Mouse (Mus musculus) heart, embryonic 11.5 days (tissue): Measurements from ENCODE around the gene Zfp120. TPM values are rescaled to one million over a fixed set of nuclear protein-coding genes. Genes with fewer than 3 reads are reported as not detected.
A peak's percentile ranks its signal among the peaks of the same experiment; 100 is the strongest.
"Not testable (repeated sequence)": the region's sequence is repeated elsewhere in the genome, so short reads cannot be mapped to it uniquely, and the experiment has no call there.

ENCODE experiments used
- ATAC-seq: fragments of 200-750 bp; cut with Nextera tagmentation; replicated peaks from 2 replicates; pipeline ENCODE4 v1.8.0; 2017; ENCODE audit warnings: moderate library complexity; ENCODE audit not compliant: insufficient number of reproducible peaks, low FRiP score, low TSS enrichment
- H3K27ac ChIP-seq: fragments of 300-500 bp; sonication (generic); 2 replicates; pipeline ENCODE4 v1.5.1; 2014; ENCODE audit warnings: mild to moderate bottlenecking, low read depth, low read length
- H3K27me3 ChIP-seq: fragments of 300-500 bp; sonication (generic); 2 replicates; pipeline ENCODE4 v1.6.1; 2014; ENCODE audit warnings: mild to moderate bottlenecking, low read length, mixed read lengths; ENCODE audit not compliant: control insufficient read depth, insufficient read depth
- H3K36me3 ChIP-seq: fragments of 300-500 bp; sonication (generic); 2 replicates; pipeline ENCODE4 v1.6.1; 2014; ENCODE audit warnings: mild to moderate bottlenecking, low read length, moderate library complexity, mixed read lengths; ENCODE audit not compliant: control insufficient read depth, insufficient read depth
- H3K4me1 ChIP-seq: fragments of 300-500 bp; sonication (generic); 2 replicates; pipeline ENCODE4 v1.6.1; 2014; ENCODE audit warnings: low read length; ENCODE audit not compliant: control insufficient read depth, insufficient read depth
- H3K4me2 ChIP-seq: fragments of 300-500 bp; sonication (generic); 2 replicates; pipeline ENCODE4 v1.6.1; 2014; ENCODE audit warnings: mild to moderate bottlenecking, moderate library complexity
- H3K4me3 ChIP-seq: fragments of 300-500 bp; sonication (generic); 2 replicates; pipeline ENCODE4 v1.5.1; 2014; ENCODE audit warnings: low read depth, low read length
- H3K9ac ChIP-seq: fragments of 300-500 bp; sonication (generic); 2 replicates; pipeline ENCODE4 v1.6.1; 2014; ENCODE audit warnings: mild to moderate bottlenecking, low read depth, low read length, moderate library complexity
- H3K9me3 ChIP-seq: fragments of 300-500 bp; sonication (generic); replicated peaks from 2 replicates; pipeline ENCODE4 v1.6.1; 2016; ENCODE audit warnings: low read length; ENCODE audit not compliant: control insufficient read depth
- WGBS: fragments of 180-500 bp; shearing (Covaris S2); extraction: QIAGEN DNeasy Blood & Tissue Kit; methylation state at CpG from one replicate; pipeline ENCODE4 v1.1.7; 2014; ENCODE audit not compliant: insufficient replicate concordance; 5-methylcytosine and 5-hydroxymethylcytosine counted together
- polyA plus RNA-seq: library from polyadenylated mRNA; unstranded; fragments of >200 nt; fragmentation: Nextera tagmentation; extraction: Ambion mirVana; gene quantifications from 2 replicates; pipeline ENCODE4 v1.2.1, GENCODE M21; 2014

The Zfp120 gene
- 5.3 and 7.5 TPM in 2 replicates for polyA plus RNA-seq

GRCm38 (mm10) chr2:150136435-150136897 is at the start of gene Zfp120:
TSS of gene Zfp120 (minus strand) at chr2:150136708.
- Histone ChIP-seq H3K9ac (peak within 1 kb of the TSS; percentile 85), H3K27me3 (no peaks in the 10 kb centered on the region), H3K4me1 (0 out of 2 replicates have a peak, but pooled peaks cover 3% of the 10 kb centered on the region), H3K9me3 (no peaks in the 10 kb centered on the region), H3K4me2 (peak within 1 kb of the TSS; percentile 64), H3K36me3 (no peaks in the 10 kb centered on the region), H3K27ac (peak within 1 kb of the TSS; percentile 66), H3K4me3 (peak within 1 kb of the TSS; percentile 80)
- peak; percentile 100 for ATAC-seq
- under 1% methylated on average over 13 of the region's 13 CpGs for WGBS

DNA sequence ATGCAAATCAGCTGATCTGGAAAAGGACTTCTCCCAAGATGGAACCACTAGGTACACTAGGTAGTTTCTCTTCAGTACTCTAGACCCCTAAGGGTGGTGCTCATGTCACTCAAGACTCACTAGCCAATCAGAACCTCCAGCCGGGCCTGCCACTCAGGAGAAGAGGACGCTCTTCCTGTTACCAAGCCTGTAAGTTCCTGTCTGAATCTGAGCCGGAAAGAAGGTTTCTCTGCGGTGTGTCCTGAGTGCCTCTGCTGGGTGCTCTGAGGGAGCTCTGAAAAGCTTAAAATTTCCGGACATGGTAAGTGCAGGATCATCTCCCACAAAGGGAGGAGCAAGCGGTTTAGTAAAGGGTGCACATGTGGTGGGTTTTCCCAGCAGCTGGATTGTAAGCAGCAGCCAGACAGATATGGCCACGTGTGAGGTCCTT is 45.1 kb upstream of the Zfp120 start, which contains the start of gene Gm14139:
Gm14139 (plus strand) TSS at position 186 of the 430 bp plus-strand sequence.
- not testable (repeated sequence) for H3K4me3 ChIP-seq, H3K9ac ChIP-seq, H3K27ac ChIP-seq, ATAC-seq, H3K4me2 ChIP-seq, H3K27me3 ChIP-seq, H3K4me1 ChIP-seq, H3K9me3 ChIP-seq, H3K36me3 ChIP-seq
- 64% methylated on average over 7 of the region's 7 CpGs for WGBS

DNA sequence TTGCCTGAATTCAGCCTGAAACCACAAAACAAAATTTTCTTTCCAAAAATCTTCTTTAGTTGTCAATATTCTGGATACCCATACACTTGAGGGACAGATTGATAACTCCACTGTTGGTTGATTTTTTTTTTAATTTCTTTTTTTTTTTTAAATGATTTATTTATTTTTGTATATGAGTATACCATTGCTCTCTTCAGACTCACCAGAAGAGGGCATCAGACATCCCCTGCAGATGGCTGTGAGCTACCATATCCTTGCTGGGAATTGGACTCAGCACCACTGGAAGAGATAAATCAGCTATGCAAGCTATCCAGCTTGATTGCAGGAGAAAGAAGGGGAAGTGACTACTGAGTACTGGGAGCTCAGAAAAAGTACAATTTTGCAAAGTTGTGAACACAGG is 44.5 kb upstream of the Zfp120 start:
- not testable (repeated sequence) for H3K36me3 ChIP-seq, ATAC-seq, H3K9ac ChIP-seq, H3K9me3 ChIP-seq, H3K4me3 ChIP-seq, H3K4me1 ChIP-seq, H3K27ac ChIP-seq, H3K4me2 ChIP-seq, H3K27me3 ChIP-seq

DNA sequence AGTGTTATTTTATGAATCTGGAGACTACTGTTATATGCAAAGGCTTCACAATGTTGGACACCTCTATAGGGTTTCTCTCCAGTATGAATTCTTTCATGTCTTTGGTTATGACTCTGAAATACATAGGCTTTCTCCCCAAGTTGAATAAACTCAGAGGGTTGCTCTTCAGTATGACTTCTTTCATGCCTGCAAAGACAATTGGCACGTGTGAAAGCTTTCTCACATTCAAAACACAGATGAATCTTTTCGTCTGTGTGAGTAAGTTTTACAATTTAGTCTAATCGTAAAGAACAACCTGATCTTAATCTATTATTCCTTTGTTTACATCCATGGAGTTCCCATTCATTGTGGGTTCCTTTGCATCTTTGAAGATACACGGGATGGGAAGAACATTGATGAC is 43.1 kb upstream of the Zfp120 start, which contains the start of gene Gm10770:
Gm10770 (minus strand) TSS at position 101 of the 400 bp plus-strand sequence.
- H3K4me3 ChIP-seq, H3K27me3 ChIP-seq, H3K27ac ChIP-seq, ATAC-seq, H3K4me2 ChIP-seq, H3K9me3 ChIP-seq, H3K36me3 ChIP-seq, H3K4me1 ChIP-seq, H3K9ac ChIP-seq: not testable (repeated sequence)
- 69% methylated on average over 4 of the region's 4 CpGs for WGBS

DNA sequence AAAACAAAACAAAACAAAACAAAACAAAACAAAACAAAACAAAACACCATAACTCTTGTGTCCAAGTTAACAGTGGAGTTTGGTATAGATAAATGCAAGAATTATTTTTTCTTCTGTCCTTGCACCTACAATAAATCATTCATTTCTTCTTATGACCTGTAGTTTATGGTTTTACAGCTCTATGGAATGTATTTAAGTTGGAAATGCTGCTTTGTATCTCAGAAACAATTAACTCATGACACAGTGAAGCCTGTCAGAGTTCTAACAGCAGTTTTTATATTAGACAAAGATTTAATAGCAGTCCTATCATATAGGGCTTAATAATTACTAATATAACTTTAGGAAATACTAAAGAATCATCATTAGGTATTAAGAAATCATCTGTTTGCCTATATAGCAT is 37.3 kb upstream of the Zfp120 start:
- ATAC-seq = no peak

DNA sequence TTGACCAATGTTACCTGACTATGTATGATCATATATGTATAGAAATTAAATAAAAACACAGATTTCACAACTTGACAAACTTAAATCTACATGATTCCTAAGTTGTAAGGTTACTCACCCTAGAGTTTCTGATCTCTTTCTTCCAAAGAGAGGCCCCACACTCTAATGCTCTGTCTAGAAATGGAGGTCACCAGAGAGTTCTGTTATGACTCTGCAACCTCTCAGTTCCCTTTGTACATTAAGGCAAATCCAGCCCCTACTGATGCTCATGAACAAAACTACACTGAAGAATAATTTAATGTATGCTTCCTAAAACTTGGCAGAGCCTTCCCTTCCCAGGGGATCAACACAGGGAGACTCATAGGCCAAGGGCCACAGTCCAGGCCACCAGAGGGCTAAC is 30.2 kb upstream of the Zfp120 start:
- no peak overlapping the region for H3K4me2 ChIP-seq

More for the DNA sequence above, 37.3 kb upstream of the Zfp120 start:
- no peak overlapping the region for H3K4me3 ChIP-seq
- no peak overlapping the region for H3K27ac ChIP-seq
- H3K9ac ChIP-seq = no peak overlapping the region
- no peaks in the 10 kb centered on the region for H3K27me3 ChIP-seq
- H3K36me3 ChIP-seq = no peaks in the 10 kb centered on the region
- no peaks in the 10 kb centered on the region for H3K4me1 ChIP-seq
- no peak overlapping the region for H3K4me2 ChIP-seq
- peaks cover 6% of the 10 kb centered on the region; the same call in 1 of the 2 replicates for H3K9me3 ChIP-seq

GRCm38 (mm10) chr2:150132773-150133172 is 3.7 kb downstream of the Zfp120 start:
- H3K27ac ChIP-seq = no peak overlapping the region
- H3K9ac ChIP-seq = no peak overlapping the region
- H3K4me1 ChIP-seq = 0 out of 2 replicates have a peak, but pooled peaks cover 3% of the 10 kb centered on the region
- no peak for ATAC-seq
- WGBS = 76% methylated on average over 2 of the region's 2 CpGs
- no peaks in the 10 kb centered on the region for H3K9me3 ChIP-seq
- no peak overlapping the region for H3K4me2 ChIP-seq
- H3K36me3 ChIP-seq = 0 out of 2 replicates have a peak, but pooled peaks cover 3% of the 10 kb centered on the region
- no peaks in the 10 kb centered on the region for H3K27me3 ChIP-seq
- no peak overlapping the region for H3K4me3 ChIP-seq

More for the DNA sequence above, 30.2 kb upstream of the Zfp120 start:
- no peak for ATAC-seq
- no peaks in the 10 kb centered on the region for H3K36me3 ChIP-seq
- H3K4me3 ChIP-seq = no peak overlapping the region
- no peak overlapping the region for H3K27ac ChIP-seq
- H3K9me3 ChIP-seq = no peaks in the 10 kb centered on the region
- no peak overlapping the region for H3K9ac ChIP-seq
- no peaks in the 10 kb centered on the region for H3K27me3 ChIP-seq
- no peaks in the 10 kb centered on the region for H3K4me1 ChIP-seq

DNA sequence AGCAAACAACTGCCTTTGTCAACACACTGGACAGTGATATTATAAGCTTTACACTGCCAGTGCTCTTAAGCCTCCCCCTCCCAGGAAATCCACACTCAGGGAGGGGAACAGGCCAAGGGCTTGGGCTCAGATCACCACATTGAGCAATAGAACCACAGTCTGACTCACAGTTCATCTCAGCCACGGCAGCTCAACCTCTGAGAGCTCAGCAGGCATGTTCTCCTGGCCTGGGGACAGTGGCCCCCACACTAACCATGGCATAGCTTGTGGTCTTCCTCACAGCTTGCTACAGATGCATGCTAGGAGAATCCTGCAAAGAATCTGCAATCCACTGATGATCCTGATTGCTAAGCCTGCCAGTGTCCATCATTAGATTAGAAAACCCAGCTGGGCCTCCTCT is 4.5 kb downstream of the Zfp120 start:
- 91% methylated on average over 1 of the region's 1 CpGs for WGBS
- not testable (repeated sequence) for H3K27me3 ChIP-seq, H3K9me3 ChIP-seq, H3K27ac ChIP-seq, H3K36me3 ChIP-seq, H3K4me2 ChIP-seq, H3K9ac ChIP-seq, H3K4me3 ChIP-seq, ATAC-seq, H3K4me1 ChIP-seq

DNA sequence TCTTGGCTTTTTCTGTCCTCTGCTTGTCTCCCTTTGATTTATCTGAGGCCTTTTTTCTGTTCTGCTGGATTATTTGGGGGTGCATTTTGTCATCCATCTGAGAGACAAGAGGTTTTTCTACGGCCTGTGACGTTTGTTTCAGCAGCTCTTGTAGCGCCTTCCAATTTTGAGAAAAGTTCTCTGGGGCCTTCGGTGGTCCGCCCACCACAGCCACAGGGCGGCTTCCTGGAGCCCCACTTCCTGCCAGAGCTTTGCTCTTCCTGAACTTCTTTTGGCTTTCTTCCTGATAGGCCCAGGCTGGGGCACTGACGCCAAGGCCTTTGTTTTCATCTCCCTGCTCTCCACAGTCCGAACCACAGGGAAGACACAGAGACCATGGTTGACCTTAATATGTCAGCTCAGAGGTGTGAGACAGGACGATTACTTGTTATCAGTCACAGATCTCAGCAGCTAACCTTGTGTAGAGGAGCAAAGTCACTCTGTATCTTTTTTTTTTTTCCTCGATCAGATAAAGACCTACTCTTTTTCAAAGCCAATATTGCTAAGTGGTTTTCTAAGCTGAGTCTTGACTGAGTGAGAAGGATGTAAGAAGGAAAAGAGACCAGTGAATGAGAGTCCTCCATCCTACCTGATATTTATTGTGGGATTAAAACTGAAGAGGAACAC is 25.1 kb downstream of the Zfp120 start:
- no peak for ATAC-seq
- no peak overlapping the region for H3K4me3 ChIP-seq
- H3K9me3 ChIP-seq = peaks cover 7% of the 10 kb centered on the region; the same call in 1 of the 2 replicates
- H3K27ac ChIP-seq = no peak overlapping the region
- H3K36me3 ChIP-seq = peaks cover 6% of the 10 kb centered on the region
- WGBS = 77% methylated on average over 10 of the region's 10 CpGs
- no peak overlapping the region for H3K9ac ChIP-seq
- H3K4me1 ChIP-seq = no peaks in the 10 kb centered on the region
- no peaks in the 10 kb centered on the region for H3K27me3 ChIP-seq
- H3K4me2 ChIP-seq = no peak overlapping the region
